Mouse (Mus musculus) MEL-GATA-1-ER (cell line): ENCODE measurements around the gene Dusp13.

Source experiments
- DNase-seq: peaks from one replicate; pipeline ENCODE4 v3.0.0-alpha.2; 2012; ENCODE audit warnings: low read depth; ENCODE audit errors: extremely low read depth

Dusp13 gene

GRCm38 (mm10) chr14:21705462-21705861, 45.5 kb downstream of the Dusp13 start:
- DNase-seq, result no peak

- DNase-seq, result no peak
Measured at GRCm38 (mm10) chr14:21703255-21703654, 47.7 kb downstream of the Dusp13 start.

GRCm38 (mm10) chr14:21702691-21703090, 48.3 kb downstream of the Dusp13 start:
- DNase-seq, result no peak

GRCm38 (mm10) chr14:21696186-21696830, 54.7 kb downstream of the Dusp13 start:
- DNase-seq, result no peak

GRCm38 (mm10) chr14:21695020-21695419, 56.0 kb downstream of the Dusp13 start:
- DNase-seq, result no peak

- DNase-seq, result no peak
Measured at GRCm38 (mm10) chr14:21691070-21691469, 59.9 kb downstream of the Dusp13 start.

GRCm38 (mm10) chr14:21686376-21687279, 64.4 kb downstream of the Dusp13 start:
- DNase-seq, result no peak

GRCm38 (mm10) chr14:21685411-21686146, 65.4 kb downstream of the Dusp13 start:
- no peak for DNase-seq

- DNase-seq, result no peak
Measured at GRCm38 (mm10) chr14:21683834-21684233, 67.1 kb downstream of the Dusp13 start.
